Mouse (Mus musculus) ES-Bruce4 (cell line): ENCODE results near the gene Ern1. TPM values are rescaled to one million over a fixed set of nuclear protein-coding genes. Genes with fewer than 3 reads are reported as not detected.

ENCODE experiments used
- H3K27ac ChIP-seq: 2 replicates; pipeline ENCODE4 v1.5.1; 2012; ENCODE audit warnings: low read length, inconsistent platforms; ENCODE audit not compliant: insufficient read depth
- H3K27me3 ChIP-seq: 2 replicates; pipeline ENCODE4 v1.6.1; 2012; ENCODE audit warnings: mild to moderate bottlenecking, low read length, inconsistent platforms; ENCODE audit not compliant: control insufficient read depth, poor library complexity, insufficient read depth, severe bottlenecking
- H3K36me3 ChIP-seq: 2 replicates; pipeline ENCODE4 v1.6.1; 2012; ENCODE audit warnings: inconsistent platforms, mild to moderate bottlenecking, low read length, moderate library complexity; ENCODE audit not compliant: control insufficient read depth, poor library complexity, insufficient read depth, severe bottlenecking
- H3K4me1 ChIP-seq: one replicate; pipeline ENCODE4 v1.8.1; 2011; ENCODE audit warnings: low read length; ENCODE audit not compliant: control insufficient read depth, insufficient read depth
- H3K4me3 ChIP-seq: 2 replicates; pipeline ENCODE4 v1.5.1; 2011; ENCODE audit warnings: low read depth, mild to moderate bottlenecking, low read length
- H3K9ac ChIP-seq: 2 replicates; pipeline ENCODE4 v1.6.1; 2012; ENCODE audit warnings: low read depth, mild to moderate bottlenecking, inconsistent platforms; ENCODE audit not compliant: poor library complexity, severe bottlenecking
- H3K9me3 ChIP-seq: replicated peaks from 2 replicates; pipeline ENCODE4 v1.6.1; 2012; ENCODE audit warnings: mild to moderate bottlenecking, low read length, inconsistent platforms; ENCODE audit not compliant: control insufficient read depth, poor library complexity, insufficient read depth, severe bottlenecking
- CTCF ChIP-seq: IDR thresholded peaks from one replicate; pipeline ENCODE4 v1.8.1; 2011; ENCODE audit warnings: low read depth, low read length
- EP300 ChIP-seq: IDR thresholded peaks from 2 replicates; pipeline ENCODE4 v1.6.1; 2011; ENCODE audit warnings: low read depth, low read length; ENCODE audit not compliant: insufficient read depth
- POLR2A ChIP-seq: IDR thresholded peaks from one replicate; pipeline ENCODE4 v1.8.1; 2011; ENCODE audit warnings: low read length; ENCODE audit not compliant: insufficient read depth
- polyA plus RNA-seq: library from polyadenylated mRNA; stranded (reverse); fragments of >200 nt; gene quantifications from 2 replicates; pipeline ENCODE4 v1.2.4, GENCODE M21; 2011; ENCODE audit warnings: low read depth; ENCODE audit not compliant: missing spikeins, insufficient read depth, insufficient read length

Gene Ern1
- polyA plus RNA-seq, 1 experiment, result 9.4 TPM

DNA sequence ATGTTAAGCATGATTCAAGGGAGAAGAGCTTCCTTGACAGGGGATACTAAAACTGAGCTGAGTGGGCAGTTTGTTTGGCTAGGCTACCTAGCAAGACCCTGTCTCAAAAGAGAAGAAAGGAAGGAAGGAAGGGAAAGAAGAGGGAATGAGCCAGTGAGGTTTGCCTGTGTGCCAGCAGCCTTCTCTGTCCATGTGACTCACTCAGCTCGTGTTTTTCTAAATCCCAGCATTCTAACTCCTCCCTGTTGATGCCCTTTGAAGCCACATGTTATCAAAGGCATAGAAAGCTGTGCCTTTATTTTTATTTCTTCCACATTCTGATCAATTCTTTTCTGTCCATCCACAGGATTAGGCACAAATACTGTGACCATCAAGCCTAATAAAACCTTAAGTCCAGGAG is 40.3 kb upstream of the Ern1 start:
- Histone ChIP-seq H3K9ac (no peak overlapping the region), H3K27me3 (no peaks in the 10 kb centered on the region), H3K4me3 (no peak overlapping the region), H3K4me1 (no peaks in the 10 kb centered on the region), H3K9me3 (no peaks in the 10 kb centered on the region), H3K27ac (no peak overlapping the region), H3K36me3 (0 out of 2 replicates have a peak, but pooled peaks cover 3% of the 10 kb centered on the region)
- TF ChIP-seq POLR2A (no peak), CTCF (no peak), EP300 (no peak)

DNA sequence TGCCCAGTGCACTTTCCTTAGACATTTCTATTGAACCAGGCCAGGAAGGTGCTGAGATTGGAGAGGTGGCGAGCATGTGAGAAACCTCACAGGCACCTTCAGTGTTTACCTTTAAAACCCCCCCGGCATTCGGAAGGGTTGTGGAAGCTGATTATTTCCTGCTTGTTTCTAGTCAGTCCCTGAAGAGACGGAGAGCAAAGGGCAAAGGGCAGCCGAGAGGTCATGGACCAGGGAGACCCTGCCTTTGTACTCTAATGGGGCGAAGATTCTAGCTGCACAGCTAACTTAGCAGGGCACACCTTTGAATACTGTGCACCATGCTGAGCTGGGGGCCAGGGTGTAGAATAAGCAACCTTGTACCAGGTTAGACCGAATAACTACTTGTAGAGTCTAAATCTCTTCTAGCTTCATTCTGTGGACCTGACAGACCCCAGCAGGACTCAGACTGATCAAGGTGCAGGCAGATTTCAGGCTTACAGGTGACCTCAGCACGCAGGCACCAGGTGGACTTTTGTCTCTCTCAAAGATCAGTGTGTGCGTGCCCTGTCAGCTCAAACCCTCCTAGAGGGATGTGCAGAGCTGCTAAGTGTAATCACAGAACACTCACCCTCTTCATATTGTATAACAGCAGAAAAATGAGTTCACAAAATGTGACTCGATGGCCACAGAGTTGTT is 39.6 kb upstream of the Ern1 start:
- Histone ChIP-seq H3K36me3 (no peaks in the 10 kb centered on the region), H3K27me3 (no peaks in the 10 kb centered on the region), H3K9ac (no peak overlapping the region), H3K27ac (no peak overlapping the region), H3K9me3 (no peaks in the 10 kb centered on the region), H3K4me1 (no peaks in the 10 kb centered on the region), H3K4me3 (no peak overlapping the region)
- TF ChIP-seq POLR2A, result no peak
- TF ChIP-seq EP300, result no peak
- no peak for TF ChIP-seq CTCF

DNA sequence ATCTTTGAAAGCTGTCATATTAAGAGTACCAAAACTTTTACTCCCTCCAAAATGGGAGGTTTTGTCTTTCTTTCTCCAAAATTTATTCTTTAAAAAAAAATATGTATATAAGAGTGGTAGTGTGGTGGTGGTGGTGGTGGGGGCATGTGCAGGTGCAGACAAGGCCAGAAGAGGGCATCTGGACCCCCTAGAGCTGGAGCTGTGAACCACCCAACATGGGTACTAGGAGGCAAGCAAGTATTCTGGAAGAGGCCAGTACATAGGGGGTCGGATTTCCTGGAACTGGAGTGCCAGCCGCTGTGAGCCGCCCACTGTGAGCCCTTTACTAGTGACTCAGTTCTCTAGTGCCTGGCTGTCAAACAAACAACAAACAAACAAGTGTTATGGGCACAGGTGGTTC is 34.9 kb upstream of the Ern1 start:
- H3K9me3 ChIP-seq, result no peaks in the 10 kb centered on the region
- H3K27ac ChIP-seq, result no peak overlapping the region
- no peak overlapping the region for H3K9ac ChIP-seq
- H3K4me1 ChIP-seq, result no peaks in the 10 kb centered on the region
- TF ChIP-seq POLR2A (no peak), EP300 (no peak), CTCF (no peak)
- H3K27me3 ChIP-seq, result no peaks in the 10 kb centered on the region
- no peak overlapping the region for H3K4me3 ChIP-seq
- no peaks in the 10 kb centered on the region for H3K36me3 ChIP-seq

- Histone ChIP-seq H3K4me3 (no peak overlapping the region), H3K27me3 (no peaks in the 10 kb centered on the region), H3K9ac (no peak overlapping the region), H3K4me1 (no peaks in the 10 kb centered on the region), H3K27ac (no peak overlapping the region), H3K9me3 (no peaks in the 10 kb centered on the region), H3K36me3 (no peaks in the 10 kb centered on the region)
- TF ChIP-seq EP300, result no peak
- TF ChIP-seq POLR2A, result no peak
- TF ChIP-seq CTCF, result no peak
These were observed 34.0 kb upstream of the Ern1 start for GRCm38 (mm10) chr11:106521612-106522011.

DNA sequence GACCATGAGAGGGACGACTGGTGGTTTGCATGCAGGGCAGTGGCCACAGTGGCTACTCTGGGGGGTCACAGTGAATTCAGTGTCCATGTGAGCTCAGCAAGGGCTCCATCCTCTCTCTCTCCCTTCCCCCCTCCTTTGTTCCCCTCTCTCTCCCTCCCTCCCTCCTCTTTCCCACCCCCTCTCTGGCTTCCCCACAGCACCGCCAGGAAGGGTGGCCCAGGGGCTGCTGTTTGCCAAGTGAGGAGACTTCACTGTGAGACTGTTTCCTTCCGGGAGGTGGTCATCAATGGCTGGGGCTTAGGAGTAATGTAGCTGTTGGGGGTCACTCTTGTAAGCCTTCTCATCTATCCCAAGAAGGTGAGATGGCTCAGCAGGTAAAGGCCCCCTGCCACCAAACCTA is 32.8 kb upstream of the Ern1 start:
- H3K36me3 ChIP-seq, result no peaks in the 10 kb centered on the region
- no peaks in the 10 kb centered on the region for H3K9me3 ChIP-seq
- H3K9ac ChIP-seq, result no peak overlapping the region
- H3K27me3 ChIP-seq, result no peaks in the 10 kb centered on the region
- H3K27ac ChIP-seq, result no peak overlapping the region
- no peaks in the 10 kb centered on the region for H3K4me1 ChIP-seq
- H3K4me3 ChIP-seq, result no peak overlapping the region
- no peak for TF ChIP-seq POLR2A
- no peak for TF ChIP-seq CTCF
- TF ChIP-seq EP300, result no peak

- Histone ChIP-seq H3K36me3 (no peaks in the 10 kb centered on the region), H3K27ac (no peak overlapping the region), H3K4me3 (no peak overlapping the region), H3K4me1 (no peaks in the 10 kb centered on the region), H3K9me3 (no peaks in the 10 kb centered on the region), H3K27me3 (no peaks in the 10 kb centered on the region), H3K9ac (no peak overlapping the region)
- TF ChIP-seq POLR2A, result no peak
- no peak for TF ChIP-seq CTCF
- TF ChIP-seq EP300, result no peak
These were observed 31.9 kb upstream of the Ern1 start for GRCm38 (mm10) chr11:106519519-106519918.
